Mouse (Mus musculus): ENCODE results near the gene Pnkd.
A peak's percentile ranks its signal among the peaks of the same experiment; 100 is the strongest.

Gene Pnkd

DNA sequence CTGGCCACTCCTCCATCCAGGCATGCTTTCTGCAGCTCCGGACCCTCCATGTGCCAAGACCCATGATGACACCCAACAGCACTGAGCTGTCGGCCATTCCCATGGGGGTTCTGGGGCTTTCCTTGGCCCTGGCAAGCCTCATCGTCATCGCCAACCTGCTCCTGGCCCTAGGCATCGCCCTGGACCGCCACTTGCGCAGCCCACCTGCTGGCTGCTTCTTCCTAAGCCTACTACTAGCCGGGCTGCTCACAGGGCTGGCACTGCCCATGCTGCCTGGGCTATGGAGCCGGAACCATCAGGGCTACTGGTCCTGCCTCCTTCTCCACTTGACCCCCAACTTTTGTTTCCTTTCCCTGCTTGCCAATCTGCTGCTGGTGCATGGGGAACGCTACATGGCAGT, 6.2 kb upstream of the Pnkd start, which contains the start of gene Gpbar1:
Gpbar1 (plus strand) TSS at position 13 of the 400 bp plus-strand sequence.
- DNase-seq (ENCODE audit: low spot score) = no peak

DNA sequence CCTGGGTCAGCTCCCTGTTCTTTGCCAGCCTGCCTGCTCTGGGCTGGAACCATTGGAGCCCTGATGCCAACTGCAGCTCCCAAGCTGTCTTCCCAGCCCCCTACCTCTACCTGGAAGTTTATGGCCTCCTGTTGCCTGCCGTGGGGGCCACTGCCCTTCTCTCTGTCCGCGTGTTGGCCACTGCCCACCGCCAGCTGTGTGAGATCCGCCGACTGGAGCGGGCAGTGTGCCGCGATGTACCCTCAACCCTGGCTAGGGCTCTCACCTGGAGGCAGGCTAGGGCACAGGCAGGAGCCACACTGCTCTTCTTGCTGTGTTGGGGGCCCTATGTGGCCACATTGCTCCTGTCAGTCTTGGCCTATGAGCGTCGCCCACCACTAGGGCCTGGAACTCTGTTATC, 5.7 kb upstream of the Pnkd start:
- no peak for DNase-seq (ENCODE audit: low spot score)

DNA sequence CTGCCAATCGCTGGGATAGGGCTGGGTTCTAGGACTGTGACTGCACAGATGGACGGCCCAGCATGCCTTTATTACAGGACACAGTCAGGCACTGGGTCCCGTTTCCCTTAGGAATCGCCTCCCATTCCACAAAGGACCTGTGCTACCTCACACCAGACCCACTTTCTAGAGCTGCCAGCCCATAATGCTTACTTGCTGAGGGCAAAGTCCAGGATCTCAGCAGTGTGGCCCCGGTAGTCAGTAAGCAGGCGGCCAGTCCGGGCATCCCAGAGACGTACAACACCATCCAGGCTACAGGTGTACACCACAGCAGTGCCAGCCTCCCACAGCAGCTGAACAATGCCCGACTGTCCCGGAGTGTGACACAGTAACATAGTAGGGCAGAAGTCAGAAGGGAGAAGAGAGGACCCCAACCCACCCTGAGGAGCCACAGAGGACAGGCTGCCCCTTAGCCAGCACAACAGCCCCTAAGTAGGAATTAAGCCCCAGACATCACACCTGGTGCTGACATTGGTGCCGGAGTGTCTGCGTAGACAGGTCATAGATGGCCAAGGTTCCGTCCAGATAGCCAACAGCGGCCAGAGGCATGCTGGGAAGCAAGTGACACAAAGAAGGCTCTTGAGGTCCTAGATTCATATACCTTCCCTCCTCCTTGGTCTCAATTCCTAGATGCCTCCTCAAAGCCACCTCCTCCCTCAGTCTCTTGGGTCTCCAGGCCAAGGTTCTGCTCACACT, 4.0 kb upstream of the Pnkd start:
- DNase-seq (ENCODE audit: low spot score) = no peak

DNA sequence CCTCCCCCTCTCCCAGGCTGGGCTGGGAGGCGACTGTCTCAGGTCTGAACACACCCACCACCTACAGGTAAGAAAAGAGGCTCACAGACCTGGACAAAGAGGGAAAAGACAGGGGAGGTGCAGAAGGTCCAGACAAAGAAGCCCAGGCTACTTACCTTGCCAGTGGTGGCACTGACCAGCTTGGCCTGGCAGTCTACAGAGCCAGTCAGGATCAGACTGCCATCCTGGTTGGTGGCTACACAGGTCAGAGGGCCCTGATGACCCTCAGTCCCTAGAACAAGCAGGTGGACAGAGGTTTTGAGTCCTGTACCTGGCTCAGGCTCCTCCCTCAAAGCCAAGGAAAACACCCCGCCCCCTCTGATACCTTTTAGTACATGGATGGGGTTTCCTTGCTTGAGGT, 3.4 kb upstream of the Pnkd start:
- DNase-seq (ENCODE audit: low spot score) = no peak

DNA sequence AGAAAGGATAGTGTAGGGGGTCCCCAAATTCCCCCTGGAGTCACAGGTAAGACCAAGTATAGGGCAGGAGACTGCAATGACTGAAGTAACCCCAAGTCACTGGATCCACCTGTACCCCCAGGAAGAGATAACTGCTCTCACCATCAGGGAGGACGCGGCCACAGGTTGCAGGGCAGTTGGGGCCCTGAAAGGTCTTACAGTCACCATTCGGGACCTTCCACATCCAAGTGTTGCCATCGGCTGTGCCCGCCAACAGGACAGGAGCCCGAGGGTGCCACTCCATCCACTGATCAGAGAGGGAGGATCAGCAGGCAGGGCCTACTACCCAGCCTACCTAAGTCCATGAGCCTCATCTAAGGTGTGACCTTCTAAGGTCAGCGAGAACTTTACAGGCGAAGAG, 2.8 kb upstream of the Pnkd start:
- DNase-seq (ENCODE audit: low spot score) = no peak

DNA sequence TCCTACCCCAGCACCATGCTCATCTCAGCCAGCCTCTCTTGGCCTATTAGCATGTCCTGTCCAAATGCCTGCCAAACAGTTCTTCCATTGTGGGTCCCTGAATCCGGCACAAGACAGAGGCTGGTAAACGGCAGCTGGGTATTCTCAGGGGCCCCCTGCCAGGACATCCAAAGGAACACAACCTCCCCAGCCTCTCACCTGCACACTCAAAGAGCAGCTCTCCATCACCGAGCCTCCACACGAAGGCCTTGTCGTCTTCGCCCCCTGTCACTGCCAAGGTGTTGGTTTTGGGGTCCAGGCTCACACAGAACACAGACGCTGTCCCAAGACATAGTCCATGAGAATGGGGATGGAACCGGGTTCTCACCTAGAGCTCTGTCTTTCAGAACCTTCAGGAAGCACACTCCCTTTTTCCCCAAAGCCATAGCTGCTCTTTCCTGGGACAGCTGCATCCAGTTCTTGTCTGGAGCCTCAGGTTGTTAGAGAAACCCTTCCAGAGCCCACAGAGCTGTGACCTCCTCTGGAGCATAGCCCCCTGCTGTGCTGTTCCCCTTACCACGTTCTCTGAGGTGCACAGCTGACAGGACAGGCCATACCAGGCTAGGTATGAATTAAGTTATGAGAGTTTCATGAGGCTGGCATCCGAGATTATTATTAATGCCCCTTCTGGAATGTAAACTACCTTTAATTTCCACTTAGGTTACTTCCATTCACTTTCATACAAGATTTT, 1.7 kb upstream of the Pnkd start:
- no peak for DNase-seq (ENCODE audit: low spot score)

- DNase-seq (ENCODE audit: low spot score) = peak; percentile 63
Measured at GRCm38 (mm10) chr1:74283686-74284463, 855 bp upstream of the Pnkd start.

- no peak for DNase-seq (ENCODE audit: low spot score)
Measured at GRCm38 (mm10) chr1:74285212-74286010, 681 bp downstream of the Pnkd start.

DNA sequence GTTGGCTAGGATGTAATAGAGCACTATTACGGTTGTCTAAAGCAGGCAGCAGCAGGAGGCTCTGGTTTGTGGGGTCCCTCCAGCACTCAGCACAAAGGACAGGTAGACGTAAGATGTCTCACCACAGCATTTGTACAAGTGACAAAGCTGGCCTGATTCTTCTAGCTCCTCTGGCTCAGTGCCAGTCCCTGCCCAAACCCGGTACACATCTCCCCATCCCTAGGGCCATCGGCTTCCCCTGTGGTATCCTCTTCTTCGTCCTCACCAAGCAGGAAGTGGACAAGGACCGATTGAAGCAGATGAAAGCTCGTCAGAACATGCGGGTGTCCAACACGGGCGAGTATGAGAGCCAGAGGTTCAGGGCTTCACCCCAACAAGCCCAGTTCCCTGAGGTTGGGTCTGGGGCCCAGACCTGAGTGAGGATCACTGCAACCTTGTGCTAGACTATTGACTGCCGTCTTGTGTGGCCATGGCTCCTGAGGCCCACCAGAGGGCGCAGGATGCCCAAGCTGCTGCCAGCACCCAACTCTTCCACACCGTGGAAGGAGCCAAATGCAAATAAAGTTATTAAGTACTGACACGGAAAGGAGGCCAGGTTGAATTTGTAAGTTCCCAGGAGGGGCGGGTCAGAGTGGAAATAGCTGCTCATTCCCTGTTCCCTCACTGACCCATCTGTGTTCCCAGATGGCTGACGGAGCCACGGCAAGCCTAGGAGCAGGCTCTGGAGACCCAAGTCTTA, 2.3 kb downstream of the Pnkd start:
- DNase-seq (ENCODE audit: low spot score) = peak; percentile 43

GRCm38 (mm10) chr1:74288327-74288726, 3.6 kb downstream of the Pnkd start:
- no peak for DNase-seq (ENCODE audit: low spot score)

- DNase-seq (ENCODE audit: low spot score) = no peak
Measured at GRCm38 (mm10) chr1:74289248-74289647, 4.5 kb downstream of the Pnkd start.

GRCm38 (mm10) chr1:74289740-74290139, 5.0 kb downstream of the Pnkd start:
- DNase-seq (ENCODE audit: low spot score) = no peak

- no peak for DNase-seq (ENCODE audit: low spot score)
Measured at GRCm38 (mm10) chr1:74290141-74290540, 5.4 kb downstream of the Pnkd start.

DNA sequence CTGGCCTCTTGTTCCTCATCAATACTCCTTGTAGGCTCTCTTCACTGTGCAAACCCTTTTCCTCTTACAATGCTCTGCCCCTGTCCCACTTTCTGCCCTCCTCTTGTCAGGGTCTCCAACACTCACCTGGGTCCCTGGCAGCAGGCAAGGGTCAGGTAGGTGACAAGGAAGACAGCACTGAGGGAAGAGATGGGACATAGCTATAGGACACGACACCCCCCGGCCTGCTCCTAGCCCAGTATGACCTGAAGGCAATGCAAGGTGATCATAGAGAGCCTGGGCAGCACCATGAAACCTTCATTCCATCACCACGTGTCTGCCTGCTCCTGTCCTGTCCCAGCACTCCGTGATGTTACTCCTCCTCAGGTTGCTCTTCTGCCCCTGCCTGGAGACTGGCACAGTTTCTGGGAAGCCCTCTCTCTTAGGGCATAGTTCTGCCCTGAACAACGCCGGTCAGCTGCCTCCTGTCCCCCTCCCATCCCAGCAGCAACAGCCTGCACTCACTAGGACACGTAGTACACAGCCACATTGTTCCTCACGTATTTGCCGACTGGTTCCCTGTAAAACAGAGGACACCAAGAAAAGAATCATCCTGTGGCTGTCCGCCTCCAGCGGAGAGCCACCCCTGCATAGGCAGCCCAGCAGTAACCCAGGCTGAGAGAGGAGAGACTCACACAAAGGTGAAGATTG, 7.7 kb downstream of the Pnkd start:
- DNase-seq (ENCODE audit: low spot score) = no peak

- no peak for DNase-seq (ENCODE audit: low spot score)
Measured at GRCm38 (mm10) chr1:74293306-74293960, 8.7 kb downstream of the Pnkd start.

GRCm38 (mm10) chr1:74294090-74294643, 9.4 kb downstream of the Pnkd start:
- no peak for DNase-seq (ENCODE audit: low spot score)

DNA sequence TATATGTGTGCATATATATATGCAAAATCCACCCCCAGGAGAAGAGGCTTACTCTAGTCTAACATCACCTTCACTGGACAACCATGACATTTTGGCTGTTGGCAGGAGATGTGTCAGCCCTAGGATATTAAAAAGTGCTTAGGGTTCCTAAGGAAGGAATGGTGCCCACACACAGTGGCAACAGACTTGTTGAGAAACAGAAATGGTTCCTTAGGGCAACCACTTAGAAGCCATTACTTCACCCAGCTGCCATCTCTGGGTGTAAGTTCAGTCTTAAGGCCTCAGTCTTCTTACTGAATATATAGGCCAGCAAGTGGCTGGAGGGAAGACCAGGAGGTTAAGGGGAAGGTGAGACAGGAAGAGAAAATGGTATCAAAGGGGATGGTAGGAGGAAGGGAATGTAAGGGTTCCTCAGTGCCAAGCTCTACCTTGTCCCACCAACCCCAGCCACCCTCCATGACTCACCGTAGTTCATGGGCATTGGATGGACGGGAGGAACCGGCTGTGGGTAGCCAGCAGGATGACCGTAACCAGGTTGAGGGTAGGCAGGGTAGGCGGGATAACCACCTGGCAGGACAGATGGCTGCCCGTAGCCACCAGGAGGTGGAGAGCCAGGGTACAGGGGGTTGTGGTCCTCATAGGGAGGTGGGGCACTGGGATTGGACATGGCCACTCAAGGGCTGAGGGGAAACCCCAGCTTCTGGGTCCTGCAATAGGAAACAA, 10.2 kb downstream of the Pnkd start:
- DNase-seq (ENCODE audit: low spot score) = no peak

- DNase-seq (ENCODE audit: low spot score) = peak; percentile 69
Measured at GRCm38 (mm10) chr1:74295456-74296171, 10.9 kb downstream of the Pnkd start.

All from retina, embryonic 14.5 days (tissue).